Mouse (Mus musculus): Measurements from ENCODE around the gene Myo5a. TPM values are rescaled to one million over a fixed set of nuclear protein-coding genes. Genes with fewer than 3 reads are reported as not detected.

Gene Myo5a
- polyA plus RNA-seq, 1 experiment from 2014 or later: 18.1 TPM

DNA sequence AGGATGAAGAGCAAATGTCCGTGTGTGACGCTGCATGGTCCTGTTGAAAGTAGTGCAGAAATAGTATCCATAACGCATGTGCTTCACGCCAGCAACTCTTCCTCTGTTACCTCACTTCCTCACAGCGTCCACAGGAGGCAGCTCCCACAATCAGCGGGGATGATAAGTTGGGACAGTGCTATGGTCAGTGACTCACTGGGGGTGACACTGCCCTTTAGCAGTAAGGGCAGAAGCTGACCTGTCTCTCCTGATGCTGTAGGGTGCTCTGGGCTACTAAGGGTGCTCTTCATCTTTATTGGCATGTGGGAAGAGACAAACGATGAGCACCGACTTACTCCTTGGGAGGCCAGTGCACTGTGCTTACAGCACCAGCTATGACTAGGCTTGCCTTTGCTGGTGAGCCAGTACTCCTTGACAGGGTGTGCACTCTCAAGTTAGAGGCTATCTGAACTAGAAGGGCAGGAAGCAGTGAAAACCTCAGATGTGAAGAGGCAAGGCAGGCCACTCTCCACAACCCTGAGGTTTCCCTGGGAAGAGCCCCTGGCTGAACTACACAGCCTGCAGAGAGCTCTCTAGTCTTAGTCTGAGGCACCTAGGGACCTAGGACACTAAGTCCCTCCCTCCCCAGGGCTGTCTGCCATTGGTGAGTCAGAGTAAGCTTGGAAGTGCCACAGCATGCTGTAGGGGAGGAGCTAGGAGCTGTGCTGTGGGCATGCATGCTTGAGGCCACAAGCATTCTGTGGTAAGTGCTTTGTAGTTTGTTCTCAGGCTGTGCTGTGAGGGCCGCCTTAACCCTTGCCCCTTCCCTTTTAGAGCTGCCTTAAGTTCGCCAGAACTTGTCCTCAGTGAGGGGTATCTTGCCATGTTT is 150.8 kb downstream of the Myo5a start:
- peaks cover 40% of the 10 kb centered on the region for H3K36me3 ChIP-seq
- no peak for DNase-seq (ENCODE audit: low spot score)
- peaks cover 8% of the 10 kb centered on the region for H3K4me1 ChIP-seq
- no peaks in the 10 kb centered on the region for H3K27me3 ChIP-seq (ENCODE audit: low read depth, poor library complexity, severe bottlenecking)
- WGBS: 69% methylated on average over 10 of the region's 10 CpGs
- no peaks in the 10 kb centered on the region for H3K9me3 ChIP-seq (replicated peaks)
- no peak overlapping the region for H3K4me3 ChIP-seq
- H3K27ac ChIP-seq (replicated peaks): 0 out of 2 replicates have a peak overlapping the region, but pooled peaks have one; percentile 13

DNA sequence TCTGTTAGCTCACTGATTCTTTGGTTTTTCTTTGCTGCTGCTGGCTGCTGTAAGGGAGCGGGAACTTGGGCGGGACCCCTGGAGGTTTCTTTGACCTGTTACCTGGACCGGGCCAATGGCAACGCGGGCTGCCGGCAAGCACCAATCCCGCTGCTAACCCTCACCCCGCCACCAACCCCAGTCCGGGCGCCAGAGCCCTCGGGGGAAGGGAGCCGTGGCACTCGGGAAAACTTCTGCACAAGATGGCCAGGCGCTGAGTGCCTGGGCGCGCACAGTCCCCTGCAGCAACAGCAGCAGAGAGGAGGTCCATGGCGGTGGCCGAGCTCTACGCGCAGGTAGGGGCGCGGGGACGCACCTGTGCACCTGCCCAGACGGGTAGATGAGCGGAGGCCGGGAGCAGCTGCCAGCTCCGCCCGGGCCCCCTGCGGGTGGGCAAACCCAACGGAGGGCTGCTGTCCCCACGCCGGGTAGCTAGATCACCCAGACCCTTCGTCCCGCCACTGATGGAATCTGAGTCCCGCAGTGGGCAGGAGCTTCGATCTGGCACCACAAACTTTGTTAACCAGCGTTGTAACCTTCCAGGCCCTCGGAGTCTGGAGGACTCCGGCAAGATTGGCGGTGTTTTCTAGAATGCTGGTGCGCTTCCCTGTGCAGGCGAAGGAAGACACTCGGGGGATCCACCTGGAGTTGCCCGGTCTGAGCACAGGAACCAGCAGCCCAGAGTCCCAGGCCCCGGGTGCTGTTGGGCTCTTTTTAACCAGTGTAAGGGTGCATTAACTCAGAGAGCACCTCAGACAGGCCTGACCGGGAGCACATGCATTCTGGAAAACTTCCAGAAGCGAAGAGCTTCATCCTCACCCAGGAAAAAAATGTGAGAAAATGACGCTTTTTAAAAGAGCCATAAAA is 161.3 kb downstream of the Myo5a start, which contains the start of gene Myo5c:
Myo5c (plus strand) TSS at position 180 of the 906 bp plus-strand sequence.
- DNase-seq (ENCODE audit: low spot score): peak; percentile 64
- H3K36me3 ChIP-seq: no peaks in the 10 kb centered on the region
- H3K27ac ChIP-seq (replicated peaks): peak within 1 kb of the TSS; percentile 55
- 2% methylated on average over 48 of the region's 48 CpGs for WGBS
- H3K9me3 ChIP-seq (replicated peaks): no peaks in the 10 kb centered on the region
- H3K27me3 ChIP-seq (ENCODE audit: low read depth, poor library complexity, severe bottlenecking): peaks cover 58% of the 10 kb centered on the region
- H3K4me1 ChIP-seq: peaks cover 14% of the 10 kb centered on the region
- H3K4me3 ChIP-seq: peak within 1 kb of the TSS; percentile 61

DNA sequence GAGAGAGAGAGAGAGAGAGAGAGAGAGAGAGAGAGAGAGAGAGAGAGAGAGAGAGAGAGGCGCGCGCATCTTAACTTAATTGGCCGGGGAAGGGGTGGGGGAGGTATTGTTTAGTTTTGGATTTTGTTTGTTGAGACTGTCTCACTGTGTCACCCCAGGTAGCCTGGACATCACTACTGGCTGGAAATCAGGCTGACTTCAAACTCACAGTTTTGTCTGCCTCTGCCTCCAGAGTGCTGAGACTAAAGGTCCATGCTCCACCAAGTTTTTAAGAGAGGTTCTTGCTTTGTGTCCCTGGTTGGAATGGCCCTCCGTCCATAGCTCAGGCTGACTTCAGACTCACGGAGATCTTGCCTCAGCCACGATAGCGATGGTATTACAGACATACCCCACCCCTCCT is 162.0 kb downstream of the Myo5a start:
- 18% methylated on average over 8 of the region's 8 CpGs for WGBS
- Histone ChIP-seq H3K9me3 (replicated peaks) (no peaks in the 10 kb centered on the region), H3K4me3 (no peak overlapping the region), H3K27ac (replicated peaks) (no peak overlapping the region), H3K4me1 (peaks cover 14% of the 10 kb centered on the region), H3K27me3 (ENCODE audit: low read depth, poor library complexity, severe bottlenecking) (peaks cover 58% of the 10 kb centered on the region), H3K36me3 (no peaks in the 10 kb centered on the region)
- no peak for DNase-seq (ENCODE audit: low spot score)

DNA sequence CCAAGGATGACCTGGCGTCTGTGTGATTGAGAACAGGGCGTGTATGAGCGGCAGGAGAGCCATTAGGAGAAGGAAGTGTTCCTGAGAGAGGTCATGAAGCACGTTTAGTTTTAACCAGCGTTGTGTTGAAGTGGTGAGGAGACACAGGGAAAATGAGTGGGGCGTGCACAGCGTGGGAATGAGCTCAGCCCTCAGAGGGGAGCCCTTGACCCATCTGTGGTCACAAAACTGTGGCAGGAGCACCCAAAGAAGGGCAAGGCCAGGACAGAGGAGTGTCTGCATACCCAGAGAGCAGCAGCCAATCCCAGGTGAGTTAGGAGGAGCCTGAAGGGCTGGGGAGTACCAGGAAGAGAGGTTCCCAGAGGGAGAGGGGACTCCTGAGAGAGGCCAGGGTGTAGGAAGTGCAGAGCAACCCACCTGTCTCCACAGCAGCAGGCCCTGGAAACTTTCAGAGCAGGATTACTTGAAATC is 163.5 kb downstream of the Myo5a start:
- DNase-seq (ENCODE audit: low spot score): no peak
- Histone ChIP-seq H3K36me3 (no peaks in the 10 kb centered on the region), H3K4me3 (no peak overlapping the region), H3K27me3 (ENCODE audit: low read depth, poor library complexity, severe bottlenecking) (peaks cover 58% of the 10 kb centered on the region), H3K9me3 (replicated peaks) (no peaks in the 10 kb centered on the region), H3K27ac (replicated peaks) (no peak overlapping the region), H3K4me1 (peaks cover 14% of the 10 kb centered on the region)
- 34% methylated on average over 7 of the region's 7 CpGs for WGBS

DNA sequence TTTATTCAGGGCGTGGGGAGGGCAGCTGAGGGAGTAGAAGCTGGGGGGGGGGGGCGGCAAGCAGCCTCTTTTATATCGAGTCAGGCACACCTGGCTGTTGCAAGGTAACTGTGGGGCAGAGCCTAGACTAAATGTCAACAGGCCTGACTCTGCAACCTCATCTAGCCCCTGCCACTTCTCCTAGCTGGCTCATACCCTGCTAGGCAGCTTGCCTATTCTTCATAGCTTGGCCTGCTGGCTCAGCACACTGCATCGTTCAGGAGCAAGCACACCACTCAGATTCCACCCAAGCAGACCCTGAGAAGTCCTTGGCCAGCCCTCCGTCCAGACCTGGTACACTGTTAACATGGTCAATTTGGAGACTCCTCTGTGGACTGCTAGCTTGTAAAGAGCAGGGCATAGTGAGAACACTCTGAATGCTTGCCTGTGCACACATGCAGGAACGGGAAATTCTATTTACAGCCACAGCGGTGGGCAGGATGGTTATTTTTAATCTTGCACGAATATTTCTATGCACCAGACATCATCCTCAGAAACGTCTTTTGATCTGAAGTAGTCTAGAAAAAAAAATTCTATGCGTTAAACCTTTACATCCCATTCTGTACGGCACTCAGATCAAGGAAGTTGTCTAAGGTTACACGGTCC is 164.3 kb downstream of the Myo5a start:
- 75% methylated on average over 12 of the region's 12 CpGs for WGBS
- H3K27ac ChIP-seq (replicated peaks): no peak overlapping the region
- no peaks in the 10 kb centered on the region for H3K36me3 ChIP-seq
- peaks cover 52% of the 10 kb centered on the region for H3K27me3 ChIP-seq (ENCODE audit: low read depth, poor library complexity, severe bottlenecking)
- H3K9me3 ChIP-seq (replicated peaks): no peaks in the 10 kb centered on the region
- H3K4me1 ChIP-seq: peaks cover 14% of the 10 kb centered on the region
- DNase-seq (ENCODE audit: low spot score): no peak
- no peak overlapping the region for H3K4me3 ChIP-seq

DNA sequence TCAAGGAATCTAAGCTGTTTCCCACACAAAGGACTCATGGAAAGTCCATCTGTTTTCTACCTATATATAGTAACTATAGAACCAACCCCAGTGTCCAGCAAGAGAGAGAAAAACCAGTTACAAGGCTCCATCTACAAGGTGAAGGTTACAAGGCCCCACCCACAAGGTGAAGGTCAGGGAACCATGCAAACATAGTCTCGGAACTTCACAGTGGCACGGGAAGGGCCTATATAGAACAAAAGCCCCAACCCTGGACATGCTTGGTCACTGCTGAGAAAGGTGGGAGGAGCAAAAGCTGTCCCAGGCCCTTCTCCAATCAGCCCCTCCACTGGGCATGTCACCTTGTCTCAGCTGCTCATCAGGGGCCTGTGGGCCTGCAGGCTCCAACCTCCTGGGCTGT is 164.9 kb downstream of the Myo5a start:
- Histone ChIP-seq H3K9me3 (replicated peaks) (no peaks in the 10 kb centered on the region), H3K27me3 (ENCODE audit: low read depth, poor library complexity, severe bottlenecking) (peaks cover 46% of the 10 kb centered on the region), H3K4me1 (peaks cover 14% of the 10 kb centered on the region), H3K27ac (replicated peaks) (no peak overlapping the region), H3K36me3 (no peaks in the 10 kb centered on the region), H3K4me3 (no peak overlapping the region)
- 68% methylated on average over 2 of the region's 2 CpGs for WGBS
- no peak for DNase-seq (ENCODE audit: low spot score)

DNA sequence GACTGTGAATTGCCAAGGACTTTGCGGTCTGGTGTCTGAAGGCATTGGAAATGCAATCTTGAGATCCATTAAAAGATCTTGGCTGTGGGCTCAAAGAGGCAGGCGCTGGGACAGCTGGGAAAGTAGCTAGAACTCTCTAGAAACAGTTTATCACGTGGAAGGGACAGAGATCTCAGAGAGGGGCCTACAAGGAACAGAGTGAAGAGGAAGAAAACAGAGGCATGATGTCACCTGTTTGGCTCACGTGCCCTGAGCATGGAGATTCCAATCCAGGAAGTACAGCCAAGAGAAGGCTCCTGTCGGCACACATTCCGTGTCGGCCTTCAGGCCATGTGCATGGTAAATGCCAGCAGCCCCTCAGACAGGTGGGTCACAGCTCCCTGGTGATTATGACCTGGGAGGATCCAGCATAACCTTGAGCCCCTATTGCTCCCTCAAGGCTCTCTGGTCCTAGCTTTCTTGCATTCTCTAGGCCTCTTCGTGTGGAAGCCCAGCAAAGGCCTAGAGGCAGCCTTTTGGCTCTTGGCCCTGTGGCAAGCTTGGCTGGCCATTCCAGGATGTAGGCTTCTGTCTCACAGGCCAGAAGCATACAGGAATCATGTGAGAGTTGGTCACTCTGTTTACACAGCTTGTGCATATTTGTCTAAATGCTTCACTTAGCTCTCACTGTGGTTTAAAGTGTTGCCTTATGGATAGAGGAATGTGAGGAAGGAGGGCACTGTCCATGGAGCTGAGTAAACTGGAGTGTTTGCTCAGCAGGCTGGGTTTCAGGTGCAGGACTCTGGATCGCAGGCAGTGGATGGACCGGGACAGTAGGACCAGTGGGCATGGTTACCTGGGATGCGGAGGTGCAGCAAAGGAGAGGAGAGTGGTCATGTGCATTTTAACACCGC is 165.8 kb downstream of the Myo5a start:
- no peaks in the 10 kb centered on the region for H3K9me3 ChIP-seq (replicated peaks)
- 86% methylated on average over 12 of the region's 12 CpGs for whole genome bisulfite sequencing
- no peak for DNase-seq (ENCODE audit: low spot score)
- peaks cover 37% of the 10 kb centered on the region for H3K27me3 ChIP-seq (ENCODE audit: low read depth, poor library complexity, severe bottlenecking)
- peaks cover 12% of the 10 kb centered on the region for H3K4me1 ChIP-seq
- H3K27ac ChIP-seq (replicated peaks): no peak overlapping the region
- H3K4me3 ChIP-seq: no peak overlapping the region
- no peaks in the 10 kb centered on the region for H3K36me3 ChIP-seq

DNA sequence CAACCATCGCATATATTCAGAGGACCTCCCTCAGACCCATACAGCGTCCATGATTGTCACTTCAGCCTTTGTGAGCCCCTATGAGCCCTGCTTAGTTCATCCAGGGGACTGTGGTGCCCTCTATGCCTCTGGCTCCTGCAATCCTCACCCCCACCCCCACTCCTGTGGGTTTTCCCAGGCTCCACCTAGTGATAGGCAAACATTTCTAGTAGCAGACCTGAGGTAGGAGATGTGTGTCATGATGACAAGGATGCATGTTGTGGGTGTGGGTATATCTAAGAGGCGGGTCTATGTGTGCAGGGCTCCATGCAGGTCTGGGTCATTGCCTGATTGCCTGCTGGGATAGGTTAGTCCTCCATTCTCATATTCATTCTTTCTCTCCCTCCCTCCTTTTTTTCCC is 167.4 kb downstream of the Myo5a start:
- peaks cover 21% of the 10 kb centered on the region for H3K27me3 ChIP-seq (ENCODE audit: low read depth, poor library complexity, severe bottlenecking)
- no peaks in the 10 kb centered on the region for H3K4me1 ChIP-seq
- H3K4me3 ChIP-seq: no peak overlapping the region
- no peaks in the 10 kb centered on the region for H3K9me3 ChIP-seq (replicated peaks)
- WGBS: 91% methylated on average over 3 of the region's 3 CpGs
- no peak for DNase-seq (ENCODE audit: low spot score)
- no peak overlapping the region for H3K27ac ChIP-seq (replicated peaks)
- H3K36me3 ChIP-seq: no peaks in the 10 kb centered on the region

DNA sequence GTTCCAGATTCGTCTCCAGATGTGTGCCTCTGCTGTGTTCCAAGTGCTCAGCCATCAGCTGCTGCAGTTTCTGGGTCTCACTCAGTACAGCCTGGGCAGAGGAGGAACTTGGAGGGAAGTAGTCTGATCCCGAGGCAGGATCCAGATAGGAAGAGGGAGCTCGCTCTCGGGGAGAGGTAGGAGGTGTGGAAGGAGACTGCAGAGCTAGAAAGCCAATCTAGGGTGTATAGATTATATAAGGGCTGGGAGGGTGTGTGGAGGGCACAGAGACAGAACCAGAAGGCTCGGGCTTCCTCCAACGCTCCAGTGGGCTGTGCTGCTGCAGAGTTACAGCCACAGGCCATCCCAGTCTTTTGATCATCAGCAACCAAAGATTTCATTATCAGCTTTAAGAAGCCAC is 172.2 kb downstream of the Myo5a start:
- Histone ChIP-seq H3K36me3 (no peaks in the 10 kb centered on the region), H3K27me3 (ENCODE audit: low read depth, poor library complexity, severe bottlenecking) (no peaks in the 10 kb centered on the region), H3K4me3 (no peak overlapping the region), H3K4me1 (peaks cover 5% of the 10 kb centered on the region), H3K9me3 (replicated peaks) (no peaks in the 10 kb centered on the region), H3K27ac (replicated peaks) (0 out of 2 replicates have a peak overlapping the region, but pooled peaks have one; percentile 13)
- 81% methylated on average over 6 of the region's 6 CpGs for WGBS
- DNase-seq (ENCODE audit: low spot score): no peak

DNA sequence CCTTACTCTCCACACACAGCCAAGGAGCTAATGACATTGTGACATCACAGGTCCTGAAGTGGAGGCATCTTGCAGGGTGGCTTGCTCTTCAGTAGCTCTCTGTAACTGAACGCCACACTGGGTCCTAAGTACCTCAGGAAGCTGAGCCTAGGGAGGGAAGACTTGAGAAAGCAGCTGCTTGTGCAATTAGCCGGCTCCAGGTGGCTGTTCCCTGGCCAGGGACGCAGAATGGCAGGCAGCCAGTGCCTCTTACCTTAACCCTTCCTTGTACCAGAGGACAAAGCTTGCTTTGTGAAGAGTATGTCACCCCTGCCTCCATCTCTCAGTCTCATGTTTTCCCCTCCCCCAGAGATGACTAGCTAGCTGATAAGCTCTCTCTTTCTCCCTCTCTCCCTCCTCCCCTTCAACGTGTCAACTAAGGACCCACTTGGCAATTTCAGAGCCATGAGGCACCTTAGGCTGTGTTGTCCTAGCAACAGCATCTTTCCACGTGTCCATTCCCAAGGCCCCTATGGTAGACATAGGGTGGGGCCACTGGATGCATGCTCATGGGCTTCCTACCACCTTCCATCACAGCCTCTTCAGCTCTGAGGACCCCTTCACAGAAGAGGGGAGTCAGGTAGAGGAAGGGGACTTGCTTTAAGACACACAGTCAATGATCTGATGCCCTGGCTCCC is 173.1 kb downstream of the Myo5a start:
- Histone ChIP-seq H3K27me3 (ENCODE audit: low read depth, poor library complexity, severe bottlenecking) (no peaks in the 10 kb centered on the region), H3K4me3 (no peak overlapping the region), H3K4me1 (peaks cover 5% of the 10 kb centered on the region), H3K27ac (replicated peaks) (no peak overlapping the region), H3K36me3 (no peaks in the 10 kb centered on the region), H3K9me3 (replicated peaks) (no peaks in the 10 kb centered on the region)
- 49% methylated on average over 5 of the region's 5 CpGs for WGBS
- no peak for DNase-seq (ENCODE audit: low spot score)

DNA sequence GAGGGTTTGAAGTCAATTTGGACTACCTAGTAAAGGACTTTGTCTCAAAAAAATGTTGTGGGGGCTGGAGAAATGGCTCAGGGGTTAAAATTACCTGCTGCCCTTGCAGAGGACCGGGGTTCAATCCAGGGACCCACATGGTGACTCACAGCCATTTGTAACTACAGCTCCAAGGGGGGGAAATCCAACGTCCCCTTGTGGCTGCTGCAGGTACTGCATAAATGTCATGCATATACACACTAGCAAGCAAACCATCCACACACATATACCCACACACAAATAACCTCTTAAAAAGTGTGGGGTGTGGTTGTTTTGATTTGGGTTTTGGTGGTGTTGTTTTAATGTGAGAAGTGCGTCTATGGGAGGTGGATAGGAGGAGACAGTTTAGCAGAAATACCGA is 173.7 kb downstream of the Myo5a start:
- H3K9me3 ChIP-seq (replicated peaks): no peaks in the 10 kb centered on the region
- H3K27ac ChIP-seq (replicated peaks): no peak overlapping the region
- H3K4me3 ChIP-seq: no peak overlapping the region
- no peaks in the 10 kb centered on the region for H3K27me3 ChIP-seq (ENCODE audit: low read depth, poor library complexity, severe bottlenecking)
- H3K36me3 ChIP-seq: no peaks in the 10 kb centered on the region
- 75% methylated on average over 4 of the region's 4 CpGs for WGBS
- H3K4me1 ChIP-seq: peaks cover 5% of the 10 kb centered on the region
- no peak for DNase-seq (ENCODE audit: low spot score)

Measured in midbrain, embryonic 10.5 days (tissue).